Mouse (Mus musculus): ENCODE data around the gene Sik3.

DNA sequence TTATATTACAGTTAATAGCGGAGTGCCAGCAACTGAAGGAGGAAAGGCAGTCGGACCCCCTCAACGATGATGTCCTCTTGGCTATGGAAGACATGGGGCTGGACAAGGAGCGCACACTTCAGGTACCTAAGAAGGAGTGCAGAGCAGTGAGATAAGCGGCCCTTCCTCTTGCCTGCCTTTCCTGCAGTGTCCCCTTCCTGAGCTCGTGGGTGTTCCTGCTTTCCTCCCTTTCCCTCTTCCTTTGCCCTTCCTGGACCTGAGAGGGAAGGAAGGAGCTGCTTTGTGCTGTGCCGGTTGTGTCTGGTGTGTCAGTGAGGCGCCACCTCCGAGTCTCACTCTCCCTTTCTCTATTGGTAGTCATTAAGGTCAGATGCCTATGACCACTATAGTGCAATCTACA is 182.2 kb downstream of the Sik3 start:
- no peak for TF ChIP-seq POLR2A (IDR thresholded peaks at IDR 0.05; ENCODE audit: insufficient read depth, low read depth, low read length)
- no peak for TF ChIP-seq CTCF (IDR thresholded peaks at IDR 0.05)
